Mouse (Mus musculus) stomach, embryonic 14.5 days (tissue): ENCODE data around the gene Rxfp2. TPM values are rescaled to one million over a fixed set of nuclear protein-coding genes. Genes with fewer than 3 reads are reported as not detected.

Experiments used
- ATAC-seq: fragments of 200-750 bp; cut with Nextera tagmentation; 2 replicates; pipeline ENCODE4 v1.8.0; 2017; ENCODE audit warnings: low read depth, moderate TSS enrichment; ENCODE audit not compliant: insufficient number of reproducible peaks, insufficient read depth, low FRiP score
- H3K27ac ChIP-seq: fragments of 300-500 bp; sonication (generic); 2 replicates; pipeline ENCODE4 v1.5.1; 2014; ENCODE audit warnings: mild to moderate bottlenecking, low read length, moderate library complexity, mixed read lengths
- H3K27me3 ChIP-seq: fragments of 300-500 bp; sonication (generic); 2 replicates; pipeline ENCODE4 v1.6.1; 2014; ENCODE audit warnings: low read length, control low read depth, mixed read lengths; ENCODE audit not compliant: control insufficient read depth, insufficient read depth
- H3K36me3 ChIP-seq: fragments of 300-500 bp; sonication (generic); 2 replicates; pipeline ENCODE4 v1.6.1; 2014; ENCODE audit warnings: mild to moderate bottlenecking, control low read depth, low read length, moderate library complexity, mixed read lengths; ENCODE audit not compliant: control insufficient read depth, insufficient read depth
- H3K4me1 ChIP-seq: fragments of 300-500 bp; sonication (generic); 2 replicates; pipeline ENCODE4 v1.6.1; 2014; ENCODE audit warnings: low read length, control low read depth, mixed read lengths; ENCODE audit not compliant: control insufficient read depth, insufficient read depth
- H3K4me2 ChIP-seq: fragments of 300-500 bp; sonication (generic); replicated peaks from 2 replicates; pipeline ENCODE4 v1.6.1; 2014; ENCODE audit warnings: low read depth, low read length, control low read depth
- H3K4me3 ChIP-seq: fragments of 300-500 bp; sonication (generic); 2 replicates; pipeline ENCODE4 v1.5.1; 2014; ENCODE audit warnings: low read depth, low read length, control low read depth
- H3K9ac ChIP-seq: fragments of 300-500 bp; sonication (generic); replicated peaks from 2 replicates; pipeline ENCODE4 v1.6.1; 2014; ENCODE audit warnings: low read depth, mild to moderate bottlenecking, control low read depth, low read length, moderate library complexity, mixed read lengths
- H3K9me3 ChIP-seq: fragments of 300-500 bp; sonication (generic); 2 replicates; pipeline ENCODE4 v1.6.1; 2016; ENCODE audit warnings: low read depth, low read length, control low read depth; ENCODE audit not compliant: control insufficient read depth
- WGBS: fragments of 180-500 bp; shearing (Covaris S2); extraction: QIAGEN DNeasy Blood & Tissue Kit; methylation state at CpG from one replicate; pipeline ENCODE4 v1.1.7; 2014; 5-methylcytosine and 5-hydroxymethylcytosine counted together
- polyA plus RNA-seq: library from polyadenylated mRNA; unstranded; fragments of >200 nt; fragmentation: Nextera tagmentation; extraction: Ambion mirVana; gene quantifications from 2 replicates; pipeline ENCODE4 v1.2.1, GENCODE M21; 2014

Rxfp2 gene
- polyA plus RNA-seq: 0.55 and 0.69 TPM in 2 replicates

DNA sequence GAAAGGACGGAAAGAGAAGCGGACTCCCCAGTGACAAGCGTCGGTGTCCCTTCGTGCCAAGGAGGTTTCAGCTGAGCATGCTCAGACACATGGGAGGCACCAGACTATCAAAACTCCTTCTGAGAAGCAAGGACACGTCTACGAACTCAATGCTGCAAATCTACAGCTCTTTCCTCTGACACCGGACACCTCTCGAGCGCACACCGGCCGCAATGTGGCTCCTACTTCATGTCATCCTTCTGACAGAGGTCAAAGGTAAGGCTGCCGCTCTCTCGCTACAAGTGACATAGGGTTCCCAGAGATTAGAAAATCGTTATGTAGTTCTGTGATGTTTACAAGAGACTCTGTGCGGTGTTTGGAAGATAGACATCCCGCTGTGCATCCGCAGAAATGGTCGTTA lies at the start of gene Rxfp2:
Gene Rxfp2, plus strand, starts transcription at position 20 of the 400 bp plus-strand sequence.
- 41% methylated on average over 19 of the region's 19 CpGs for WGBS
- no peaks in the 10 kb centered on the region for H3K9me3 ChIP-seq
- no peaks in the 10 kb centered on the region for H3K4me1 ChIP-seq
- H3K36me3 ChIP-seq: no peaks in the 10 kb centered on the region
- H3K4me3 ChIP-seq: no peak within 1 kb of the TSS
- no peak within 1 kb of the TSS for H3K4me2 ChIP-seq
- no peak within 1 kb of the TSS for H3K27ac ChIP-seq
- no peak within 1 kb of the TSS for H3K9ac ChIP-seq
- no peaks in the 10 kb centered on the region for H3K27me3 ChIP-seq
- ATAC-seq: no peak

DNA sequence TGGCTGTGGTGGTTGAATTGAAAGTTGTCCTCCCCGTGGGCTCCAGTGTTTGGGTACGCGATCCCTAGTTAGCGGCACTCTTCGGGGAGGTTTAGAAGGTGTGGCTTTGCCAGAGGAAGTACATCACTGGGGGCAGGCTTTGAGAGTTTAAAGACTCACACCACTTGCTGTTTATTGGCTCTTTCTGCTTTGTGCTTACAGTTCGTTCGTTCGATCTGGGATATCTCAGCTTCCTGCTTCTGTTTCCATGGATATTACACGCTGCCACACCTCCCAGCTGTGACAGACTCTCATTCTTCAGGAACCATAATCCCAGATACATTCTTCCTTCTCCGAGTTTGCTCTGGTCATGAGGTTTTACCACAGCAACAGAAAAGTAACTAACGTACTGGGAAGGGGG lies 48.2 kb upstream of the Rxfp2 start:
- Histone ChIP-seq H3K4me1 (no peaks in the 10 kb centered on the region), H3K4me2 (no peak overlapping the region), H3K36me3 (no peaks in the 10 kb centered on the region), H3K9me3 (no peaks in the 10 kb centered on the region), H3K27ac (no peak overlapping the region), H3K9ac (no peak overlapping the region), H3K4me3 (no peak overlapping the region), H3K27me3 (no peaks in the 10 kb centered on the region)
- whole genome bisulfite sequencing: 89% methylated on average over 11 of the region's 11 CpGs
- no peak for ATAC-seq

DNA sequence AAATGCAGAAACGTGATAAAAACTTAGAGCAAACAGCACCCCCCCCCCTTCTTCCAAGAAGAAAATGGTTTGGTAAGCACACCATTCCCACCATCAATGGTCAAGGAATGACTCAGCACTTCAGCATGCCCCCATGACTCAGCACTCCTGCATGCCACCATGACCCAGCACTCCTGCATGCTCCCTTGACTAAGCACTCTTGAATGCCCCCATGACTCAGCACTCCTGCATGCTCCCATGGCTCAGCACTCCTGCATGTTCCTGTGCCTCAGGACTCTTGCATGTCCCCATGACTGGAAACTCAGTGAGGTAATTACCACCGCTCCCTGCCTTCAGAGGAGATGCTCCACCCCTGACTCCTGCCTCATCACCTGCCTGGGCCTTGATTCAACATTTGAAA lies 41.4 kb upstream of the Rxfp2 start:
- H3K27me3 ChIP-seq: no peaks in the 10 kb centered on the region
- no peak for ATAC-seq
- no peak overlapping the region for H3K9ac ChIP-seq
- H3K36me3 ChIP-seq: no peaks in the 10 kb centered on the region
- no peak overlapping the region for H3K4me3 ChIP-seq
- no peaks in the 10 kb centered on the region for H3K9me3 ChIP-seq
- H3K4me1 ChIP-seq: no peaks in the 10 kb centered on the region
- H3K27ac ChIP-seq: no peak overlapping the region
- 81% methylated on average over 2 of the region's 2 CpGs for WGBS
- no peak overlapping the region for H3K4me2 ChIP-seq

DNA sequence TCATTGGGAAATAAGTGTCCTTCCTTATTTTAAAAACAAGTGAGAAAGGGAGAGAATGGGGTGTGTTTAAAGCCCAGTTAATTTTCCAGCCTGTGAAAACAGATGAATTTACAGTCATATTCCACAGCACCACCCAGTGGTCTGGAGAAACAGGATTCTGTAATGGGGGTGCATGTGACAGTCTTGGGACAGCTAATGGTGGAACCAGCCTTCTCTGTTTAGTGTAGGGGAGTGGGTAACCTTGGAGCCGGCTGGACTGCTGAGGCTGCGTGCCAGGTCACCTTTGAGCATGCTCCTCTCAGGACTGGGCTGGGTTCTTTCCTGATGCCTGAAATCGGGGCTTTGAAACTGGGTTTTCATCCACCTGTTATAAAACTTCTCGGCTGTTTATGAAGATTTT lies 34.9 kb upstream of the Rxfp2 start:
- ATAC-seq: no peak
- Histone ChIP-seq H3K27me3 (no peaks in the 10 kb centered on the region), H3K36me3 (no peaks in the 10 kb centered on the region), H3K27ac (no peak overlapping the region), H3K4me3 (no peak overlapping the region), H3K9ac (no peak overlapping the region), H3K4me2 (no peak overlapping the region), H3K9me3 (no peaks in the 10 kb centered on the region), H3K4me1 (no peaks in the 10 kb centered on the region)
- WGBS: 78% methylated on average over 4 of the region's 4 CpGs

DNA sequence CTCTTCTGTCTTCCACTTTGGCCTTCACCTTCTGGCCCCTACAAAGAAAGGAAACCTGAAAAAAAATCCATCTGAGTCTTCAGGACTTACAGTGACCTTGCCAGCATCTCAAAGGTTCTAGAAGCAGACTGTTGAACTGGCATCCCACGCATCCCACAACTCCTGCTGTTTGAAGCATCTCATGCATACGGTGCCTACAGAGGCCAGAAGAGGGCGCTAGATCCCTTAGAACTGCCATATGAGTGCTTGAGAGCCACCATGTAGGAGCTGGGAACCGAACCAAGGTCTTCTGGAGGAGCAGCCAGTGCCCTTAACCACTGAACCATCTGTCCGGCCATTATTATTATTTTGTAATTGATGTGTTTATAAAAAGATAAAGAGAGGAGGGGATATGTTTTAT lies 23.9 kb upstream of the Rxfp2 start:
- no peak overlapping the region for H3K4me2 ChIP-seq
- no peaks in the 10 kb centered on the region for H3K4me1 ChIP-seq
- no peak overlapping the region for H3K4me3 ChIP-seq
- no peaks in the 10 kb centered on the region for H3K27me3 ChIP-seq
- no peak for ATAC-seq
- H3K9me3 ChIP-seq: no peaks in the 10 kb centered on the region
- 73% methylated on average over 5 of the region's 5 CpGs for WGBS
- no peak overlapping the region for H3K27ac ChIP-seq
- no peaks in the 10 kb centered on the region for H3K36me3 ChIP-seq
- no peak overlapping the region for H3K9ac ChIP-seq

DNA sequence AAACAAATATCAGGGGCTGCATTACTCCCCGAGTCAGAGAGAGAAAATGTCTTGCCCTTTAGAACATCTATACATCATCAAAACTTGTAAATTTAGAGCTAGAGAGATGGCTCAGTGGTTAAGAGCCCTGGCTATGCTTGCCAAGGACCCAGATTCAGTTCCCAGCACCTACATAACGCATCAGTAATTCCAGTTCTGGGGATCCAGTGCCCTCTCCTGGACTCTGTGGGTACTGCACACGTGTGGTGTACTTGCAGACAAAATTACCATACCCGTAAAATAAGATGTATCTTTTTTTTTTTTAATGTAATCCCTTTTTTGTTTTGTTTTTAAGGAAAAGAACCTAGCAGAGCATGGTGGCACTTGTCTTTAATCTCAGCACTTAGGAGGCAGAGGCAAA lies 21.9 kb upstream of the Rxfp2 start:
- no peaks in the 10 kb centered on the region for H3K9me3 ChIP-seq
- WGBS: 94% methylated on average over 4 of the region's 4 CpGs
- no peaks in the 10 kb centered on the region for H3K36me3 ChIP-seq
- no peaks in the 10 kb centered on the region for H3K4me1 ChIP-seq
- H3K27ac ChIP-seq: no peak overlapping the region
- no peak overlapping the region for H3K4me3 ChIP-seq
- no peak overlapping the region for H3K4me2 ChIP-seq
- H3K27me3 ChIP-seq: no peaks in the 10 kb centered on the region
- no peak for ATAC-seq
- no peak overlapping the region for H3K9ac ChIP-seq

DNA sequence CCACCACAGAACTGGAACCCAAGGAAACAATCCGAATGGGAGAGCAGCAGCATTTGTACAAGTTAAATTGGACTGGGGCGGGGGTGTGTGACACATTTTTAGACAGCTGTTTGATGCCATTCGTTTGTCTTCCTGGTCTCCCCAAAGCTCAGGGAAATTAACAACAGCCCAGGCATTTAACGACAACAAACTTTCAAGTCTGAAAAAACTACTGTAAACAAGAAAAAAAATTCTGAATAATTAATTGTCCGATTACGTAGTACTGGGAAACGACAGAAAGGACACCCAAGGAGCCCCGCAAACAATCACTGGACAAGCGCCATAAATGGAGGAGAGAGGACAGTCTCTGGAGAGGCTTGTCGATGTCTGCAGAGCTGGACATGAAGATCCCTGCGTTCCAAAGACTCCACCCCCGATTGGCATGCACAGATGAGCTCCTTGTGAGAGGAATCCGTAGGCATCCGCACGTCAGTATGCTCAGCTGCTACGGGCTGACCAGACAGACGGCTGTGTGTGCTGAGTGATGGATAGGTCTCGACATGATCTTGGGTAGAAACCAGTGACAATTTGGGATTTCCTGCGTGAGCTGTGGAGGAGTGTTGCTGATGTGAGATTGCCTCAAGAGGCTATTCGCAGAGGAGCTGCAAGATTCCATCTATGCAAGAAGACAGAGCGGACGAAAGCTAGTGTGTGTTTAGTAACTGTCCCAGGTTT lies 21.0 kb upstream of the Rxfp2 start:
- Histone ChIP-seq H3K27ac (no peak overlapping the region), H3K27me3 (no peaks in the 10 kb centered on the region), H3K4me2 (no peak overlapping the region), H3K36me3 (no peaks in the 10 kb centered on the region), H3K4me1 (no peaks in the 10 kb centered on the region), H3K4me3 (no peak overlapping the region), H3K9ac (no peak overlapping the region), H3K9me3 (no peaks in the 10 kb centered on the region)
- 71% methylated on average over 22 of the region's 22 CpGs for WGBS
- ATAC-seq: no peak

DNA sequence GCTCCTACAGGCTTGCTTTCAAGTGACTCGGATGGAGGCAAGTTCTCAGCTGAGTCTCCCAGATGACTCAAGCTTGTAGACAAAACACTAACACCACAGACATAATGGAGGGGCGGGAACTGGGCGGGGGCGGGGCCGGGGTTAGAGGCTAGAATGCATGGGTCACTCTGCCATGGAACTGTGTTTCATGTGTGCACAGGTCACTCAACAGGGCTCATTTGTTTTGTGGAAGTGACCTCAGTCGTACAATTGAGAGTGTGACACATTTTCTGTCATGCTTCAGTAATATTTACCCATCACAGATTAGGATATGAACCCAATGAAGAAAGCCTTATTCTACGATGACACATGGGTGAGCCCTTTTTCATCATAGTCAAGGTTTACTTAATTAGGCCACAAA lies 20.2 kb upstream of the Rxfp2 start:
- no peaks in the 10 kb centered on the region for H3K36me3 ChIP-seq
- H3K9me3 ChIP-seq: no peaks in the 10 kb centered on the region
- H3K4me3 ChIP-seq: no peak overlapping the region
- no peak overlapping the region for H3K27ac ChIP-seq
- no peak for ATAC-seq
- no peak overlapping the region for H3K9ac ChIP-seq
- H3K27me3 ChIP-seq: no peaks in the 10 kb centered on the region
- H3K4me2 ChIP-seq: no peak overlapping the region
- no peaks in the 10 kb centered on the region for H3K4me1 ChIP-seq
- 69% methylated on average over 7 of the region's 7 CpGs for WGBS

DNA sequence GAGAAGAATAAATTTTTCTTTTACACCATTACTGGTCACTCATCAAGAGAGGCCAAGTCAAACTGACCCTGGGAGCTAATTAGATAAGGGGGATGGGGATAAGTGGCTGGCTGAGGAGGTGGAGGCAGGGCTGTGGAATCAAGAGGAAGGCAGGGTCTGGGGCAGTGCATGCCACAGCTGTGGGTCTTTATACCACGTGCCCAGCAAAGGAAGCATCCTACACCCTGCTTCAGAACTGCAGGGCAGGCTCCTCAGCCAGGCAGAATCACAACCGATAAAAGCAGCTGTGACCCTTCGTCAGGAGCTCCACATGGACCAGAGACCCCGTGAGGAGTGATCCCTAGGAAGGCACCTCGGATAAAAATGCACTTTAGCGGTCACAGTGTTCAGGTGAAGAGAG lies 13.1 kb upstream of the Rxfp2 start:
- no peak for ATAC-seq
- H3K27ac ChIP-seq: no peak overlapping the region
- 31% methylated on average over 6 of the region's 6 CpGs for WGBS
- H3K9ac ChIP-seq: no peak overlapping the region
- no peaks in the 10 kb centered on the region for H3K4me1 ChIP-seq
- no peaks in the 10 kb centered on the region for H3K9me3 ChIP-seq
- no peak overlapping the region for H3K4me3 ChIP-seq
- H3K36me3 ChIP-seq: no peaks in the 10 kb centered on the region
- H3K27me3 ChIP-seq: no peaks in the 10 kb centered on the region
- no peak overlapping the region for H3K4me2 ChIP-seq
